Mouse (Mus musculus): Measurements from ENCODE around the gene Cort. TPM values are rescaled to one million over a fixed set of nuclear protein-coding genes. Genes with fewer than 3 reads are reported as not detected.
A peak's percentile ranks its signal among the peaks of the same experiment; 100 is the strongest.

The Cort gene
- polyA plus RNA-seq, 3 experiments from 2014 or later = 0.73 TPM; not detected in 2

DNA sequence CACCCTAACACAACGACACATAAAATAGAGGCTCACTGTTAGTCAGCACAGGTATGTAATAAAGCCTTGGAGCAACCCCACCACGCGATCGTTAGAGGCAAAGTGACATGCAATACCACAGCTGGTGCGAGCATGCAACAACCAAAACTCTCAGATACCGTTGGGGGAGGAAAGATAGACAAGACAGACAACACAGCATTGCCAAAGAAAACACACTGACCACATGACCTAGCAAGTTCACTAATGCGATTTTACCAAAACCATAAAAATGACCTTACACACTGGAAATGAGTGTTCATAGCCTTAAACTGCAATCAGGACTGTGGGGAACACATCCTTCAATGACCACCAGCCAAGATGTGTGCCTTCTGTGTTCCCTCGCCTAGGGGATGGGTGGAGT, 35.2 kb downstream of the Cort start:
- no peak for ATAC-seq

DNA sequence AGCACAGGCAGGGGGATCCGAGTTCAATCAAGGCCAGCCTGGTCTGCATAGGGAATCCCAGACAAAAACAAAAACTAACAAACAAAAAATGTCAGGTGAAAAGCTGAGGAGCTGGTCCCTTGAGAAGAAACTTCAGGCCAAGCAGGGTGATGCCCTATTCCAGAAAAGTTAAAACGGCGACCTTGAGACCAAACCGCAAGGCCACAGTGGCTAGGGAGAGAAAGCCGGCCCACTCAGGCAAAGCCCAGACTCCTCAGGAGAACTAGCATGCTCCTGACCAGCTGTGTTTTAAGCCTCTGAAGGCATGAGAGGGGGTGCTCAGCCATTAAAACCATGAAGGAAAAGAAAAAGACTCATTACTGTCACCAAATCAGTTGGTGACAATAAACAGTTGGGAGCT, 41.2 kb downstream of the Cort start:
- ATAC-seq = no peak

DNA sequence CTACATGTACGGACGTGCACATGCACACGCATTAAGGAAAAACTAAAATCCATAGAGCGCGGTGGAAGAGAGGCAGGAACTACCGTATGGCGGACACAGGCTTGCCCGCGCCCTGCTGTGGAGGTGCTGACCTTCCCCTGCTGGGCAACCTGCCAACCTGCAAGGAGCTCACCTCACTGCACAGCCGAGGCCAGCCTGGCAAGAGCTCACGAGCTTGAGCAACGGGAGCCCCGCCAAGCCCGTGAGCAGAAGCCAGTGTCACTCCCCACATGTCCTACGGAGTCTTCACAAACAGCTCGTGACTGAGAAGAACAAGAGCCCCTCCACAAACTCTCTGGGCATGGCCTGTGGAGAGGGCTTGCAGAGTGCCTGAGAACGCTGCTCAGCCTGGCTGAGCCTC, 45.0 kb downstream of the Cort start:
- ATAC-seq = no peak

DNA sequence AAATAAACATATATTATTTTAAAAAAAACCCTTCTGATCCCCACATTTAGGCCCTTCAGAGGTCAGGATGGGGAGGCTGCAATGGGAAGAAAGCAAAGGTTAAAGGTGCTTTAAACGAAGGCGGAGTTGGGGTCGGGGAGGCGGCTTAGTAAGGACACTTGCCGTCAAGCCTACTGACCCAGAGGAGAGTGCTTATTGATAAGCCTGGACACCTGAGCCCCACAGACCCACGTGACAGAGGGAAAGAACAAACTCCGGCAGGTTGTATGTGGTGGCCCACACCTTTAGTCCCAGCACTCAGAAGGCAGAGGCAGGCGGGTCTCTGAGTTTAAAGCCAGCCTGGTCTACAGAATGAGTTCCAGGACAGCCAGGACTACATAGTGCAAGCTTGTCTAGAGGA, 46.5 kb downstream of the Cort start:
- no peak for ATAC-seq

DNA sequence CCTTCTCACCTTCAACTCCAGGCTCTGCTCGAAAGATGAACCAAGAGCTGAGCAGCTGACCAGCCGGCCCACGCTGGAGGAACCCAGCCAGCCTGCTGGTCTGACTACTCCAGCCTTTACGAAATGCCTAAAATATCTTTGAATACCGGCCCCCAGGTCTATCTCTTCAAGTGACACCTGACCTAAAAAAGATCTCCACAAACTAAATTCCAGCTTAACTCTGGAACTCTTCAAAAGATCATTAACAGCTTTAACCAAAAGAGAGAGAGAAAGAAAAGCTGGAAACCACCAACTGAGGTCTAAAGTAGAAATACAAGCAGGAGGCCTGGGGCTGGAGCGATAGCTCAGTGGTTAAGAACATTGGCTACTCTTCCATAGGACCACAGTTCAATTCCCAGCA, 46.9 kb downstream of the Cort start:
- no peak for ATAC-seq

DNA sequence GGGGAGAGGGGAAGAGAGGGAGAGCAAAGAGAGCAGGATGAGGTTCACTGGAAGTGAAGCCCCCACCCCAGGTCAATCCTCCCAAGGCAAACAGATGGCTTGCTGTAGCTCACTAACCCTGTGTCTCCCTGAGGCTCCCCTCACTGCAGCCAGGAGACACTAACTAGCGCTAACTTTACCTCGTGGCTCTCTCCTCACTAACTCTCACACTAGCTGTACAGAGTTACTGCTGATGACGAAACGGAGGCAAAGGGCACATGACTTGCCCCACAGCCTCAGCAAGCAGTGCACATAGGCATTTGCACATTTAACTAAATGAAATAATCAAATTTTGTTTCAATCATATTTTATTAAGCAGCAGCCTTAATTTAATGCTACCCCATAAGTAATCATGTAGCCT, 48.3 kb downstream of the Cort start:
- no peak for ATAC-seq

DNA sequence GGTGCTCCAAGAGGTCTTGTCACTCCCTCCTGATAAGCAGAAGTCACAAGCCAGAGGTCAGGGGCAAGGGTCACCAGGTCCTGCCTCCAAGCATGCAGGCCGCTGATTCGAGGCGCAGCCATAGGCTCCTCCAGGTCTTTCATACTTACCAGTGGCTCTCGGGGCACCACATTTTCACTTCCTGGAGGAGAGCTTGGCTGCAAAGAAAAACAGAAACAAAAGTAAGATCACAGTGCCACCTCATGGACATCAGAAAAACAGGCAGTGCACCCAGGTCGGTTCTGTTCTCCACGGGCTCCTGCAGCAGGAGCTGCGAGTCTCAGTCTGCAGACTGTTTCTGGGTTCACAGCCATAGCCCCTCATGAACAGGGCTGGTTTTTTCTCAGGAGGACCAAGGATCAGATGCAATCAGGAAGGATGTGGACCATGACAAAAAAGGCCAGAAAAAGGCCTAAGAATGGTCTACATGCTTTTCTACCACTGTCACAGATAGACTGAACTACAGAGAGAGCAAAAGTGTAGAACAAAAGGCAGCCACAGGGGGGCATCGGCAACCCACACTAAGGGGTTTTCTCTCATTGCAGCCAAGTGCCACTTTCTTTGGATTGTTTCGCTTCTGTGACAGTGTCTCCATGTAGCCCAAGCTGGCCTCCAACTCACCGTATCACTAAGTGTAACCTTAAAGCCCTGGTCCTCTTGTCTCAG, 50.5 kb downstream of the Cort start:
- peak; percentile 98 for ATAC-seq

DNA sequence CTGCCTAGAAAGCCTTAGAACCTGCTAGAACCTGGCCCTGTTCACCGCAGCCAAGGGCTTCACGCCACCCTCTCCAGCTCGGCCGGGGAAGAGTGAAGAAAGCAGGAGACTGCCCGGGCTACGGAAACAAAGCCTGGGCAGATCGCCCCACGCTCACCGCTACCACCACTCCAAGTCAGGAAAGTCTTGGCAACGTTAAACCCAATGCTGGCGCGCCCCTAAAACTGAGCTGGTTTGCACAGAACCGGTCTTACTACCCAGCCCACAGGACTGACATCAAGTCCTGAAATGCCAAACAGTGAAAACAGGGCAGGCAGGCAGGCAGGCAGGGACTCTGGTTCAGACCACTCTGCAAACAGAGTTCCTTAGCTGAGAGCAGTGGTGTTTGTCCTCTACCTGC, 51.5 kb downstream of the Cort start:
- no peak for ATAC-seq

Other genes with a start within 250 kb of the Cort start
- gene Pex14, start 26.9 kb downstream of the Cort start, polyA plus RNA-seq (2017; shearing (Covaris generic)) = 10 to 100 TPM; 13.0 to 18.4 (median 14.2) TPM
- 10 to 100 TPM; 24.4 to 29.2 (median 26.3) TPM for gene Dffa, start 22.6 kb downstream of the Cort start, polyA plus RNA-seq (2017; shearing (Covaris generic))
- gene Cenps, start 10.9 kb upstream of the Cort start, polyA plus RNA-seq (2017; shearing (Covaris generic)) = 10 to 100 TPM in 1 of 3 experiments, 1 to 10 TPM in 2; 3.7 to 34.5 (median 6.7) TPM
- gene Pgd, start 40.0 kb upstream of the Cort start, polyA plus RNA-seq (2017; shearing (Covaris generic)) = 10 to 100 TPM; 37.7 to 56.0 (median 53.5) TPM
- 10 to 100 TPM in 2 of 3 experiments, 1 to 10 TPM in 1; 7.9 to 19.7 (median 16.6) TPM for gene Kif1b, start 180.9 kb upstream of the Cort start, polyA plus RNA-seq (2017; shearing (Covaris generic))